Mouse (Mus musculus): ENCODE measurements around the gene Gcsam. TPM values are rescaled to one million over a fixed set of nuclear protein-coding genes. Genes with fewer than 3 reads are reported as not detected.

Gene Gcsam
- 0.10 and 0.26 TPM in 2 replicates for polyA plus RNA-seq (2015; fragmentation: Nextera tagmentation; extraction: Ambion mirVana)

- peak within 1 kb of the TSS; percentile 17; the same call in 1 of the 2 replicates for H3K27ac ChIP-seq (ENCODE audit: low read length)
Observed at GRCm38 (mm10) chr16:45610267-45610666, at the start of gene Gcsam. TSS of gene Gcsam (plus strand) at chr16:45610380.

GRCm38 (mm10) chr16:45561747-45562146, 48.4 kb upstream of the Gcsam start:
- Histone ChIP-seq H3K36me3 (ENCODE audit: insufficient read depth, low read length) (no peaks in the 10 kb centered on the region), H3K9ac (replicated peaks; ENCODE audit: low read depth) (no peak overlapping the region), H3K4me1 (ENCODE audit: insufficient read depth, low read depth, low read length) (no peaks in the 10 kb centered on the region), H3K9me3 (ENCODE audit: low read length) (no peaks in the 10 kb centered on the region), H3K27me3 (replicated peaks; ENCODE audit: insufficient read depth, low read length) (no peaks in the 10 kb centered on the region), H3K4me2 (replicated peaks; ENCODE audit: low read depth, low read length) (no peak overlapping the region), H3K27ac (ENCODE audit: low read length) (no peak overlapping the region), H3K4me3 (ENCODE audit: low read depth, low read length) (no peak overlapping the region)
- ATAC-seq (no peak), DNase-seq (ENCODE audit: low spot score) (no peak)
- WGBS = 28% methylated on average over 3 of the region's 3 CpGs
- TF ChIP-seq EP300 (IDR thresholded peaks at IDR 0.05) (no peak), CTCF (IDR thresholded peaks at IDR 0.05) (no peak)

More at GRCm38 (mm10) chr16:45610267-45610666, at the start of gene Gcsam:
- no peaks in the 10 kb centered on the region; the same call in 1 of the 2 replicates for H3K4me1 ChIP-seq (ENCODE audit: insufficient read depth, low read depth, low read length)
- TF ChIP-seq CTCF (IDR thresholded peaks at IDR 0.05) = no peak
- no peak for TF ChIP-seq EP300 (IDR thresholded peaks at IDR 0.05)
- no peaks in the 10 kb centered on the region for H3K36me3 ChIP-seq (ENCODE audit: insufficient read depth, low read length)
- H3K4me2 ChIP-seq (replicated peaks; ENCODE audit: low read depth, low read length) = no peak within 1 kb of the TSS
- no peak for ATAC-seq
- no peaks in the 10 kb centered on the region for H3K27me3 ChIP-seq (replicated peaks; ENCODE audit: insufficient read depth, low read length)
- 46% methylated on average over 4 of the region's 4 CpGs for WGBS
- no peaks in the 10 kb centered on the region for H3K9me3 ChIP-seq (ENCODE audit: low read length)
- DNase-seq (ENCODE audit: low spot score) = no peak
- H3K4me3 ChIP-seq (ENCODE audit: low read depth, low read length) = no peak within 1 kb of the TSS
- no peak within 1 kb of the TSS for H3K9ac ChIP-seq (replicated peaks; ENCODE audit: low read depth)

- no peaks in the 10 kb centered on the region for H3K9me3 ChIP-seq (ENCODE audit: low read length)
- no peak overlapping the region for H3K4me3 ChIP-seq (ENCODE audit: low read depth, low read length)
- TF ChIP-seq EP300 (IDR thresholded peaks at IDR 0.05) = no peak
- no peak for TF ChIP-seq CTCF (IDR thresholded peaks at IDR 0.05)
- no peak overlapping the region for H3K9ac ChIP-seq (replicated peaks; ENCODE audit: low read depth)
- no peaks in the 10 kb centered on the region for H3K36me3 ChIP-seq (ENCODE audit: insufficient read depth, low read length)
- DNase-seq (ENCODE audit: low spot score) (no peak), ATAC-seq (no peak)
- H3K4me2 ChIP-seq (replicated peaks; ENCODE audit: low read depth, low read length) = no peak overlapping the region
- 72% methylated on average over 3 of the region's 3 CpGs for WGBS
- H3K27me3 ChIP-seq (replicated peaks; ENCODE audit: insufficient read depth, low read length) = no peaks in the 10 kb centered on the region
- no peak overlapping the region for H3K27ac ChIP-seq (ENCODE audit: low read length)
- no peaks in the 10 kb centered on the region for H3K4me1 ChIP-seq (ENCODE audit: insufficient read depth, low read depth, low read length)
Observed at GRCm38 (mm10) chr16:45572307-45572706, 37.9 kb upstream of the Gcsam start.

GRCm38 (mm10) chr16:45579883-45580282, 30.3 kb upstream of the Gcsam start:
- Histone ChIP-seq H3K9ac (replicated peaks; ENCODE audit: low read depth) (no peak overlapping the region), H3K36me3 (ENCODE audit: insufficient read depth, low read length) (no peaks in the 10 kb centered on the region), H3K4me1 (ENCODE audit: insufficient read depth, low read depth, low read length) (no peaks in the 10 kb centered on the region), H3K27ac (ENCODE audit: low read length) (no peak overlapping the region), H3K9me3 (ENCODE audit: low read length) (no peaks in the 10 kb centered on the region), H3K27me3 (replicated peaks; ENCODE audit: insufficient read depth, low read length) (no peaks in the 10 kb centered on the region), H3K4me2 (replicated peaks; ENCODE audit: low read depth, low read length) (no peak overlapping the region), H3K4me3 (ENCODE audit: low read depth, low read length) (no peak overlapping the region)
- DNase-seq (ENCODE audit: low spot score) (peak; percentile 17), ATAC-seq (no peak)
- TF ChIP-seq CTCF (IDR thresholded peaks at IDR 0.05) = peak; percentile 20
- TF ChIP-seq EP300 (IDR thresholded peaks at IDR 0.05) = no peak
- 59% methylated on average over 12 of the region's 12 CpGs for WGBS

- Histone ChIP-seq H3K27ac (ENCODE audit: low read length) (no peak overlapping the region), H3K4me3 (ENCODE audit: low read depth, low read length) (no peak overlapping the region), H3K36me3 (ENCODE audit: insufficient read depth, low read length) (no peaks in the 10 kb centered on the region), H3K27me3 (replicated peaks; ENCODE audit: insufficient read depth, low read length) (no peaks in the 10 kb centered on the region), H3K9me3 (ENCODE audit: low read length) (no peaks in the 10 kb centered on the region), H3K4me2 (replicated peaks; ENCODE audit: low read depth, low read length) (no peak overlapping the region), H3K9ac (replicated peaks; ENCODE audit: low read depth) (no peak overlapping the region), H3K4me1 (ENCODE audit: insufficient read depth, low read depth, low read length) (no peaks in the 10 kb centered on the region)
- TF ChIP-seq EP300 (IDR thresholded peaks at IDR 0.05) (no peak), CTCF (IDR thresholded peaks at IDR 0.05) (peak; percentile 69)
- ATAC-seq (no peak), DNase-seq (ENCODE audit: low spot score) (peak; percentile 46)
- 21% methylated on average over 2 of the region's 2 CpGs for WGBS
Observed at GRCm38 (mm10) chr16:45582512-45582911, 27.7 kb upstream of the Gcsam start.

- no peaks in the 10 kb centered on the region for H3K9me3 ChIP-seq (ENCODE audit: low read length)
- DNase-seq (ENCODE audit: low spot score) (no peak), ATAC-seq (no peak)
- WGBS = 74% methylated on average over 1 of the region's 1 CpGs
- H3K27ac ChIP-seq (ENCODE audit: low read length) = no peak overlapping the region
- H3K36me3 ChIP-seq (ENCODE audit: insufficient read depth, low read length) = no peaks in the 10 kb centered on the region
- no peak overlapping the region for H3K9ac ChIP-seq (replicated peaks; ENCODE audit: low read depth)
- no peak overlapping the region for H3K4me3 ChIP-seq (ENCODE audit: low read depth, low read length)
- no peak overlapping the region for H3K4me2 ChIP-seq (replicated peaks; ENCODE audit: low read depth, low read length)
- TF ChIP-seq EP300 (IDR thresholded peaks at IDR 0.05) (no peak), CTCF (IDR thresholded peaks at IDR 0.05) (no peak)
- no peaks in the 10 kb centered on the region for H3K4me1 ChIP-seq (ENCODE audit: insufficient read depth, low read depth, low read length)
- no peaks in the 10 kb centered on the region for H3K27me3 ChIP-seq (replicated peaks; ENCODE audit: insufficient read depth, low read length)
Observed at GRCm38 (mm10) chr16:45593656-45594055, 16.5 kb upstream of the Gcsam start.

- ATAC-seq = no peak
- Histone ChIP-seq H3K4me3 (ENCODE audit: low read depth, low read length) (no peak overlapping the region), H3K4me2 (replicated peaks; ENCODE audit: low read depth, low read length) (no peak overlapping the region), H3K27ac (ENCODE audit: low read length) (no peak overlapping the region), H3K9ac (replicated peaks; ENCODE audit: low read depth) (no peak overlapping the region), H3K27me3 (replicated peaks; ENCODE audit: insufficient read depth, low read length) (no peaks in the 10 kb centered on the region), H3K4me1 (ENCODE audit: insufficient read depth, low read depth, low read length) (no peaks in the 10 kb centered on the region), H3K9me3 (ENCODE audit: low read length) (no peaks in the 10 kb centered on the region), H3K36me3 (ENCODE audit: insufficient read depth, low read length) (no peaks in the 10 kb centered on the region)
- TF ChIP-seq EP300 (IDR thresholded peaks at IDR 0.05) (no peak), CTCF (IDR thresholded peaks at IDR 0.05) (no peak)
- DNase-seq (ENCODE audit: low spot score) = no peak
Observed at GRCm38 (mm10) chr16:45595494-45595893, 14.7 kb upstream of the Gcsam start.
